ENCODE assay signal across 21 mouse cellular contexts in the genomic region with DNA sequence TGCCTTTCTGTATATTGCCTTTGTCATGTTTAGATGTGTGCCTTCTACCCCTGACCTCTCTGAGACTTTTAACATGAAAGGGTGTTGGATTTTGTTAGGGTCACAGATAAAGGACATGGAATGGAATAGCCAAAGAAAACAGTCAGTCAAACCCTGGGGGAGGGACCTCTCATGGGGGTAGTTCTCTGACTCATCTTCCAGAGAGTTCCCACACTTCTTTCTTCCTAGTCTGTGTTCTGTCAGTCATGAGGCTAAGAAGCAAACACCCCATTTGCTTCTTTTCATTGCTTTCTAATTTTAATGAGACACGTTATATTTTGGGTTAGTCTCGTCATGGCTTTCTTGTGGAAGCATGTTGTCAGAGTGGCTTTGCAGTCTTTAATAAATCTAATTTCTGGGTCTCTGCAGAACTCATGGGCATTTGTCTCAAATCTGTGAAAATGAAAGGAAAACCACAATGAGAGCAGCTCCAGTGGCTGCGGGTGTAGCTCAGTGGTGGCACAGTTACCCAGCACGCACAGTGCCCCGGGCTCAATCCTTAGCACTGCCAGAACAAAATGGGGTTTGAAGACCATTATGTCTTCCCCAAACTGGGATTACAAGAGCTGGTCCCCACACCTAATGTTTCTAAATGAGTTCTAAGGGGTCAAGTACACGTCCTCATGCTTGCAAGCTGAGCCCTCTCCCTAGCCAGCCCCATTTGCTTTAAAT.
A peak's percentile ranks its signal among the peaks of the same experiment; 100 is the strongest.
DNase-seq lines count a peak whose midpoint lies in the region; ATAC-seq and TF ChIP-seq lines count a peak whose summit lies in the region.
"Had no signal": no experiment of that assay in that cellular context is flagged by ENCODE, and none has a peak within 500 bp of the region (broad histone marks: within the 10 kb centered on the region; RNA-seq: fewer than 3 reads in every experiment).

No protein-coding gene starts in this region.

- H3K27me3 ChIP-seq in liver, postnatal 0 days (ENCODE audit: insufficient read depth, low read length) = no peaks in the 10 kb centered on the region
- H3K27me3 ChIP-seq in liver, embryonic 12.5 days (replicated peaks) = no peaks in the 10 kb centered on the region
- no peaks in the 10 kb centered on the region for H3K27me3 ChIP-seq in forebrain, embryonic 16.5 days (replicated peaks; ENCODE audit: control insufficient read depth, insufficient read depth, low read length)
- H3K27me3 ChIP-seq: intestine, embryonic 15.5 days; liver, embryonic 15.5 days had no signal

- H3K4me3 ChIP-seq in liver, postnatal 0 days (ENCODE audit: low read depth, low read length) = no peak overlapping the region
- no peak overlapping the region for H3K4me3 ChIP-seq in liver, embryonic 12.5 days
- H3K4me3 ChIP-seq in bone marrow macrophage, adult 2 months (ENCODE audit: insufficient read depth, low read length) = peak overlapping the region; percentile 25
- no peak overlapping the region for H3K4me3 ChIP-seq in forebrain, embryonic 16.5 days (replicated peaks; ENCODE audit: low read length)
- H3K4me3 ChIP-seq: gastrocnemius, adult 2 months; hindbrain, embryonic 10.5 days; intestine, embryonic 15.5 days; liver, embryonic 15.5 days had no signal

- H3K4me1 ChIP-seq in liver, postnatal 0 days (ENCODE audit: insufficient read depth) = peaks cover 1% of the 10 kb centered on the region; the same call in 1 of the 2 replicates
- H3K4me1 ChIP-seq in liver, embryonic 12.5 days = no peaks in the 10 kb centered on the region
- peaks cover 8% of the 10 kb centered on the region for H3K4me1 ChIP-seq in bone marrow macrophage, adult 2 months (ENCODE audit: control insufficient read depth, insufficient read depth, low read length)
- H3K4me1 ChIP-seq in forebrain, embryonic 16.5 days (replicated peaks; ENCODE audit: control insufficient read depth, insufficient read depth, low read length) = no peaks in the 10 kb centered on the region
- H3K4me1 ChIP-seq: hindbrain, embryonic 10.5 days; intestine, embryonic 15.5 days had no signal

- no peak for TF ChIP-seq POLR2A in bone marrow macrophage, adult 2 months (IDR thresholded peaks at IDR 0.05; ENCODE audit: borderline replicate concordance, low read depth, low read length)

- ATAC-seq in liver, postnatal 0 days = no peak
- ATAC-seq in liver, embryonic 12.5 days = no peak
- peak; percentile 75 for ATAC-seq in megakaryocyte, adult 5-6 weeks (ENCODE audit: poor library complexity, severe bottlenecking)
- ATAC-seq in neutrophil, adult 5-6 weeks (ENCODE audit: extremely low read depth, insufficient number of reproducible peaks, low FRiP score, poor library complexity, severe bottlenecking) = peak; percentile 46; the same call in 1 of the 2 replicates
- no peak for ATAC-seq in forebrain, embryonic 16.5 days
- ATAC-seq: intestine, embryonic 15.5 days; lung, postnatal 0 days had no signal

- peak overlapping the region; percentile 32; the same call in 1 of the 2 replicates for H3K4me2 ChIP-seq in liver, postnatal 0 days (ENCODE audit: low read depth, low read length)
- no peak overlapping the region for H3K4me2 ChIP-seq in liver, embryonic 12.5 days
- H3K4me2 ChIP-seq in forebrain, embryonic 16.5 days (ENCODE audit: low read length) = no peak overlapping the region
- H3K4me2 ChIP-seq: intestine, embryonic 15.5 days; liver, embryonic 15.5 days; midbrain, embryonic 11.5 days had no signal

- no peak overlapping the region for H3K27ac ChIP-seq in liver, postnatal 0 days (ENCODE audit: low read depth)
- H3K27ac ChIP-seq in liver, embryonic 12.5 days = no peak overlapping the region
- no peak overlapping the region for H3K27ac ChIP-seq in bone marrow macrophage, adult 2 months (ENCODE audit: insufficient read depth, low read depth, low read length)
- H3K27ac ChIP-seq in forebrain, embryonic 16.5 days (ENCODE audit: low read length) = no peak overlapping the region
- H3K27ac ChIP-seq: gastrocnemius, adult 2 months; hindbrain, embryonic 10.5 days; intestine, embryonic 15.5 days; liver, embryonic 15.5 days; stomach, postnatal 0 days had no signal

- no peaks in the 10 kb centered on the region for H3K9me3 ChIP-seq in liver, postnatal 0 days (ENCODE audit: low read length)
- no peaks in the 10 kb centered on the region for H3K9me3 ChIP-seq in liver, embryonic 12.5 days (replicated peaks)
- no peaks in the 10 kb centered on the region for H3K9me3 ChIP-seq in forebrain, embryonic 16.5 days (ENCODE audit: control insufficient read depth, low read length)
- H3K9me3 ChIP-seq: hindbrain, embryonic 10.5 days; intestine, embryonic 15.5 days; liver, embryonic 15.5 days had no signal

- no peaks in the 10 kb centered on the region for H3K36me3 ChIP-seq in liver, postnatal 0 days (replicated peaks; ENCODE audit: insufficient read depth, low read length)
- H3K36me3 ChIP-seq in liver, embryonic 12.5 days = no peaks in the 10 kb centered on the region
- H3K36me3 ChIP-seq in forebrain, embryonic 16.5 days (ENCODE audit: control insufficient read depth, insufficient read depth) = no peaks in the 10 kb centered on the region
- H3K36me3 ChIP-seq: hindbrain, embryonic 10.5 days; intestine, embryonic 15.5 days; liver, embryonic 15.5 days had no signal

- no peak for DNase-seq in liver, postnatal 0 days
- DNase-seq in thymus, postnatal 14 days = no peak
- DNase-seq in retina, embryonic 14.5 days (ENCODE audit: low spot score) = no peak
- DNase-seq: adrenal gland, postnatal 14 days; cerebellum, adult 11-12 months; cerebellum, postnatal 25 days; gastrocnemius, adult 2 months; heart, adult 18-20 months; layer of hippocampus, postnatal 36 days; right cerebral cortex, postnatal 25 days had no signal

- 70% methylated on average over 6 of the region's 6 CpGs for WGBS in liver, postnatal 0 days (ENCODE audit: insufficient replicate concordance)
- WGBS in liver, embryonic 12.5 days (ENCODE audit: insufficient replicate concordance) = 78% methylated on average over 6 of the region's 6 CpGs
- 78% methylated on average over 6 of the region's 6 CpGs for WGBS in forebrain, embryonic 16.5 days

- TF ChIP-seq EP300 in liver, postnatal 0 days (IDR thresholded peaks at IDR 0.05; ENCODE audit: low read depth) = no peak

- no peak overlapping the region for H3K9ac ChIP-seq in liver, postnatal 0 days (replicated peaks)
- no peak overlapping the region for H3K9ac ChIP-seq in liver, embryonic 12.5 days
- no peak overlapping the region for H3K9ac ChIP-seq in forebrain, embryonic 16.5 days (replicated peaks; ENCODE audit: low read depth, low read length)
- H3K9ac ChIP-seq: intestine, embryonic 15.5 days; liver, embryonic 15.5 days had no signal

- TF ChIP-seq CTCF in liver, postnatal 0 days (IDR thresholded peaks at IDR 0.05; ENCODE audit: low read depth) = no peak
- no peak for TF ChIP-seq CTCF in bone marrow macrophage, adult 2 months (IDR thresholded peaks at IDR 0.05; ENCODE audit: low read depth, low read length)

Comparison
In these comparisons a context has a peak if more than half of its experiments do, and no peak if none do; other contexts are left out.
1. ATAC-seq: peak in megakaryocyte, adult 5-6 weeks (single experiment) and neutrophil, adult 5-6 weeks (single experiment); none in liver, postnatal 0 days (single experiment), liver, embryonic 12.5 days (single experiment) and forebrain, embryonic 16.5 days (single experiment).